Mouse (Mus musculus) CD4-positive, CD25-positive, alpha-beta regulatory T cell (primary cell): ENCODE data around the gene Rundc1. TPM values are rescaled to one million over a fixed set of nuclear protein-coding genes. Genes with fewer than 3 reads are reported as not detected.

Experiments
- polyA plus RNA-seq: library from polyadenylated mRNA; unstranded; fragments of 100-300 nt; shearing (Covaris generic); gene quantifications from one replicate; pipeline ENCODE4 v1.2.1, GENCODE M21; 2017

Gene Rundc1
- polyA plus RNA-seq: 32.5 TPM

DNA sequence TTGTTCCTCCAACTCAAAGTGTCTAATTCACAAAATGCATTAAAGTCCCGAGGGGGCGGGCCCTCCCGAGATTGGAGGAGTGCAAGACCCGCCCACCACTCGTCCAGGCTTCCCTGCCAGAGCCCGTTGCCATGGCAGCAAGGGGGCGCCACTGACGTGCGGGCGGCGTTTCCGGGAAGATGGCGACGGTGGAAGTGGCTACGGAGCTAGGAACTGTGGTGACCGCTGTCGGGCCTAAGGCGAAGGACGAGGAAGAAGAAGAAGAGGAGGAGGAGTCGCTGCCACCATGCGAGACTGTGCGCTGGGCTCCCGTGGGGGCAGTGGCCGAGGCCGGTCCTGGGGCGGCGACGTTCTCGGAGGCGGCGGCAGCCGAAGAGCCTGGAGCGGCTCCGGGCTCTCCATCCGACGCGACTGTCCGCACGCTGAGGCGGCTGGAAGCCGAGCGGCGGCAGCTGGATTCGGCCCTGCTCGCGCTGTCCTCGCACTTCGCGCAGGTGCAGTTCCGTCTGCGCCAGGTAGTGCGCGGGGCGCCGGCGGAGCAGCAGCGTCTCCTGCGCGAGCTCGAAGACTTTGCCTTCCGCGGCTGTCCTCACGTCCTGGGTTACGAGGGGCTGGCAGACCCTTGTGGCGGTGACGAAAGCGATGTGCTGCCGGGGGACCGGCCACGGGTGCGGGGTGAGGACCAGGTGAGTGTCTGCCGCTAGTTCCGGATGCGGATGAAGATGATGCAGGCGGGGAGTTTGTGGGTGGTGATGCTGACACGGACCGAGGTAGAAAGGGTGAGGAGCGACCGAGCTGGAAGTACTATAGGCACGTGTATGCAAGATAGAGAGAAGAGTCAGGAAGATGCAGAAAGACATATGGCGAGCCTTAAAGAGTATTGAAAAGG is at the start of gene Rundc1, which contains the start of gene Ptges3l:
TSS of gene Rundc1 (plus strand) at position 161 of the 889 bp plus-strand sequence.
TSS of gene Ptges3l (minus strand) at position 409 of the 889 bp plus-strand sequence.

DNA sequence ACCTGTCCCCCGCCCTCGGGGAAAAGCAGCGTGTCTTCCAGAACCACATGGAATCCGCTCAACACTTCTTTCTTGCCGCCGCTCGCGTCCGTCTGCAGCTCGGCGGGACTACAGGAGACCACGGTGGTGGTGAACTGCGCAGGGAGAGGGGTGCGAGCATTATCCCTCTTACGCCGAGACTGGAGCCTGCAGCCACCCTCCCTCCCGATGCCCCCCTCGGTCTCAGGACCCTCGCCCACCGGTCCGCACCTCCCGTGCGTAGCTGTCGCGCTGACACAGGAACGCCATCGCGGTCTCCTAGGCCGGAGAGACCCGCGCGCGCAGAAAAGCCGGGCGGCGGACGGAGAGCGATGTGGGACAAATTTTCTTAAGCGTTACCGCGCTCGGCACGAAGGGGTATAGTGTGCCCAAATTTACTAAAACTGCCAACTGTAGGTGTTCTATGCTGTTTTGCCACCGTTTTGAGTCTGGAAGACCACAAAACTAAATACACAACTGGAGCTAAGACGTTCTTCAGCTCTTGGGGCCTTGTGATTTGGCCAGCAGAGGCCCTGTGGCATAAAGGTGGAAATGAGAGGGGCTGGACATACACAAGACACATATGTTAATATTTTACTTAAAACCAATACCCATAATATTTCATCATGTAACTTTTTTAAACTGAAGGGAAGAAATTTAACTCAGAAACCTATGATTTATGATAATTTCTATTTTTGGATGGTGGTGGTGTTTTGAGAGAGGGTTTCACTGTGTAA is 7.6 kb upstream of the Rundc1 start, which contains the start of gene Aarsd1:
TSS of gene Aarsd1 (minus strand) at position 515 of the 755 bp plus-strand sequence.

DNA sequence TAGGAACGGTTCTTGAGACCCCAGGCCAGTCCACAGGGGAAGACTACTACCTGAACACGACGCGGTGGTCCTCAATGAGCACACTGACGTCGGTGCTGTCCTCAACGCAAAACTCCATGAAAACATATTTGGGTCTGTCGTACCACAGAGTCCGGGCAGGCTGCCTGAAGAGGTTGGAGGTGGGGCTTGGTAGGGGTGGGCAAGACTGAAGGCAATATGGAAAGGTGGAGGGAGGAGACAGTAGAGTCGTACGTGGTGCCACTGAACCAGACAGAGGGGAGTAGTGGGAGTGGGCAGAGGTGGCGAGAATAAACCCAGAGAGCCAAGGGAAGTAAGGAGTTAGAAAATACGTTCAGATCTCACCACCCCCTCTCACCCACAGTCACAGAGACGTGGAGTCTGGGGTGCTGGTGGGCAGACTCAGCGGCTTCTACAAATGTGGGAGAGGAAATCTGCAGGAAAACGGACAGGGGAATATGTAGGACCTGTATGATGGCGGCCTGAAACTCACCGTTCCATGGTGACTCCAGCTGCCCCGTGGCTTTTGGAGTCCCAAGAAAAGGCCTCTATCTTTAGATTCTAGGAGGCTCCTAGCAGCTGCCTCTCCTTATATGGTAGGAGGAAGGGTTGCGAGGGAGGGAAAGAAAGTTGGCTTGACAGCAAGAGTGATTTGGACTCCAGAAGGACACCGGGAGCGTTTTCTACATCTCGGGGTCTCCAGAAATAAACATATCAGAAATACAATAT is 607 bp upstream of the Rundc1 start, which contains the start of gene Gm27029:
TSS of gene Gm27029 (minus strand) at position 692 of the 747 bp plus-strand sequence.

DNA sequence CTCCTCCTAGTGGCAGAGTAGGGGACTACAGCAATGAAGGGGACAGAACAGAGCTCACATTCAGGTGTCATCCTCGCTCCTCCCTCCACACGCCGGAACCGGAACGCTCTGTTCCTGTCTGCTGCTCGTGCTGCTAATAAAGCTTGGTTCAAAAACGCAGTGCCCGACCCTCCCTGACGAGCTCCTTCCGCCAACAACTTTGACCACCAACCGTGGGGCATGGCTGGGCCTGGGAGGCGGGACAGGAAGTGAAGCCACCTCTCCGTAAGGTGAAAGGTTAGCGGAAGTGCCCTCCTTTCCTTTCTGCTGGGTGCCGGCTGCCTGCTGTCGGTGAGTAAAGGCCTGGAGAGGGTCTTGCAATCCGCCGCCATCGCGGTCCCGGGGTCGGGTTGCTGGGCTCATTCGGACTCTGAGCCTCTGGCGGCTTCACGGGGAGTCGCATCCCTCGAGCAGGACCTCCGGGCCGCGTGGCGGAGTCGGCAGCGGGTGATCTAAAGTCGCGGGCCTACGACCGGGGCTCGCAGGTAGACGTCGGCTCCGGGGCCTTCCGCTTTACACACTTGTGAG is 17.3 kb downstream of the Rundc1 start, which contains the start of gene Rpl27:
TSS of gene Rpl27 (plus strand) at position 172 of the 567 bp plus-strand sequence.

DNA sequence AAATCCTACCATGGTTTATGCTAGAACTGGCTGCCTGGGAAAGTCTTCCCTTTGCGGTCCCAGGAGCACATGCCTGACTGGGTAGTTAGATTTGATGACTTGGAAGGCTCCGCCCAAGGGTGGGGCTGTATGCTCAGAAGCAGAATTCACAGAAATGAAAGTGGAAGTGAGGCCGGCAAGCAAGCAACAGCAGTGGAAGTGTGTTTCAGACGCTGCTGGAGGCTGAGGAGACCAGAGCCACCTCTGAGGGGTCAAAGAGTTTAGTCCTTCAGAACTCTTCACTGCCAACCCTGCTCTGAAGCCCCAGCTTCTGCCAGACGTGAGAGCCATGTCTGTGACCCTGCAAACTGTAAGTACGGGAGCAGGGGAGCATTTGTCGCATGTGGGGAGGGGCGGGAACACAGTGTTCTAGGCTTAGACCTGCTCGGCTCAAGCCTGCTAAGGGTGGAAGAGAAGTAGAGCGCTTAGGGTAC is 23.4 kb downstream of the Rundc1 start, which contains the start of gene Ifi35:
TSS of gene Ifi35 (plus strand) at position 134 of the 473 bp plus-strand sequence.

DNA sequence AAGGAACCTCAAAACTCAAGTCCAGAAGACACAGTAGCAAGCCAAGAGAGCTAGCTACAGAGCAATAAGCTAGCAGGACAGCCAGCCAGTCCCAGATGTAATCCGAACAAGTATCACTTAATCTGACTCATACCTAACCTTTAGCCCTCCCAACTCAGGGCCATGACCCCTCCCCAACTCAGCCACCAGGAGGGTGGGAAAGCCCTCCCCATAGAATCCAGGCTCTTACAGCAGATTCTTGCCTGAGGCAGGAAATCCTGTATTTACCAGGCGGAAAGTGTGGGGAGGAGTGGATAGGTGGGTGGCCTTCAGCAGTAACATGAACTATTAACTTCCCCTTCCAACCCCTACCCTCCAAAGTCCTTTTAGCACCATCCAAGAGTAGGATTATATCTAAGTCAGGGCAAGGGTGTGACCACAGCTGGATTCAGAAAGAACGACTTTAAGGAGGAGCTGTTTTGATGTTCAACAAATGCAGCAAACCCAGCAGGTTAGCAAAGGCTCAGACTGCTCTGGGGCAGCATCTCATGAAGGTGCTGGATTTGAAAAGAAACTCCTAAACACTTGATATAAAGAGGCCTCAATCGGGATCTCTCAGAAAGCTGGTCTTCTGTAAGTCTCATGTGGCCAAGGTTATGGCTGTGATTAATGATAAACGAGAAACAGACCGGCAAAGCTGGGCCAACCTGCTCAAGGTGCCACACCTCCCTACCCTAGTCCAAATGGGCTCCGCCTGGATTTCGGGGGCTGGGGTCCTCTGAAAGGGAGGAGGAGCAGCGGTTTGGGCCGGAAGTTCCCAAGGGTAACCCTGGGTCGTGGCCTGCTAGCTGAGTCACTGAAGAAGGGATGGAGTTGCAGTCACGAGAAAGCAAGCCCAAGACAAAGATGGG is 39.6 kb downstream of the Rundc1 start, which contains the start of gene Rnd2:
TSS of gene Rnd2 (plus strand) at position 789 of the 890 bp plus-strand sequence.

DNA sequence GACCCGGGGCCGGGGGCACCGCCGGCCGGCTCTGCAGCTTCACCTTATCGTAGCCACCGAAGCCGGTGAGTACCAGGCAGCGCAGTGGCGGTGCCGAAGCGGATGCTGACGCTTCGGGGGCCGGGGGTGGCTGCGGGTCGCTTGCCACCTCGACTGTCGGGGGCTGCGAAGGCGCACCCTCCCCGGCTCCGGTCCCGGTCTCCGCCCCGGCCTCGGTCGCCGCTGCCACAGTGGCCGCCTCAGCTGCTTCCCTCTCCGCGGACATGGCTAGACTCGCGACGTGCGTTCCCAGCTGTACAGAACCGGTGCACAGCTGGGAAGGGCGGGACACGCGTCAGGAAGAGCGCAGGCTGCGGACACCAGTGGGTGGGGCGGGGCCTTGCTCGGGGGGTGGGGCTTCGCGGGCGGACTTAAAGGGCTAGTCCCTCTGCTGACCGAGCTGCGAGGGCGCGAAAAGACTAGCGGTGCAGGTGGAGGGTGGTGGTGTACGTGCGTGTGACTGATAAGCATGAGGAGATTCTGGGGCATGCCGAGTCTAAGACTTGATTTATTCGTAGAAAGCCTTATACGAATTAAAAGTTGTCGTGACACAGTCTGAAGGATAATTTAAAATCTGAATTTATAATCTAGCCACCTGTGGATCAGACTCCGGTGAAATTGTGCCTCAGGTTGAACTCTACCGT is 41.1 kb downstream of the Rundc1 start, which contains the start of gene Vat1:
TSS of gene Vat1 (minus strand) at position 362 of the 683 bp plus-strand sequence.

Other genes with a start within 250 kb of the Rundc1 start
- gene Ccr10, start 249.6 kb upstream of the Rundc1 start, polyA plus RNA-seq: 2.5 TPM
- gene Ezh1, start 198.6 kb upstream of the Rundc1 start, polyA plus RNA-seq: 71.6 TPM
- gene Ramp2, start 179.1 kb upstream of the Rundc1 start, polyA plus RNA-seq: 0.41 TPM
- gene Vps25, start 171.4 kb upstream of the Rundc1 start, polyA plus RNA-seq: 158 TPM
- 5.8 TPM for gene Wnk4, start 164.5 kb upstream of the Rundc1 start, polyA plus RNA-seq
- gene Cntd1, start 146.1 kb upstream of the Rundc1 start, polyA plus RNA-seq: 0.54 TPM
- gene Coa3, start 146.0 kb upstream of the Rundc1 start, polyA plus RNA-seq: 112 TPM
- gene Becn1, start 122.8 kb upstream of the Rundc1 start, polyA plus RNA-seq: 207 TPM
- 186 TPM for gene Psme3, start 108.9 kb upstream of the Rundc1 start, polyA plus RNA-seq
- 3.6 TPM for gene Aoc2, start 100.0 kb upstream of the Rundc1 start, polyA plus RNA-seq
- gene Aoc3, start 94.5 kb upstream of the Rundc1 start, polyA plus RNA-seq: not detected
- not detected for gene G6pc, start 57.5 kb upstream of the Rundc1 start, polyA plus RNA-seq
- gene Aarsd1, start 7.5 kb upstream of the Rundc1 start, polyA plus RNA-seq: 40.9 TPM
- gene Gm27029, start 289 bp upstream of the Rundc1 start, polyA plus RNA-seq: 2.3 TPM
- 3.1 TPM for gene Ptges3l, start 248 bp downstream of the Rundc1 start, polyA plus RNA-seq
- gene Rpl27, start 17.2 kb downstream of the Rundc1 start, polyA plus RNA-seq: 356 TPM
- gene Ifi35, start 23.3 kb downstream of the Rundc1 start, polyA plus RNA-seq: 192 TPM
- 0.22 TPM for gene Rnd2, start 39.9 kb downstream of the Rundc1 start, polyA plus RNA-seq
- gene Vat1, start 41.1 kb downstream of the Rundc1 start, polyA plus RNA-seq: 0.59 TPM
- gene Brca1, start 126.9 kb downstream of the Rundc1 start, polyA plus RNA-seq: 2.4 TPM
- 105 TPM for gene Nbr1, start 127.1 kb downstream of the Rundc1 start, polyA plus RNA-seq
- gene Tmem106a, start 157.2 kb downstream of the Rundc1 start, polyA plus RNA-seq: 7.4 TPM
- gene Gm11634, start 174.2 kb downstream of the Rundc1 start, polyA plus RNA-seq: 0.24 TPM
- gene Rdm1, start 202.1 kb downstream of the Rundc1 start, polyA plus RNA-seq: 56.6 TPM
- 1.6 TPM for gene Arl4d, start 240.5 kb downstream of the Rundc1 start, polyA plus RNA-seq